Mouse (Mus musculus) small intestine, adult 2 months (tissue): ENCODE results near the gene Usp2.

ENCODE experiments used
- CTCF ChIP-seq: fragments of 200-500 bp; IDR thresholded peaks from 2 replicates; pipeline ENCODE4 v1.5.1; 2012; ENCODE audit warnings: low read depth, mild to moderate bottlenecking, control low read depth, inconsistent platforms, low read length, moderate library complexity, mixed read lengths; ENCODE audit not compliant: insufficient replicate concordance, insufficient read length; ENCODE audit errors: extremely low read depth
- POLR2A ChIP-seq: fragments of 200-500 bp; IDR thresholded peaks from 2 replicates; pipeline ENCODE4 v1.6.1; 2012; ENCODE audit warnings: low read depth, mild to moderate bottlenecking, control low read depth, inconsistent platforms, low read length, moderate library complexity

DNA sequence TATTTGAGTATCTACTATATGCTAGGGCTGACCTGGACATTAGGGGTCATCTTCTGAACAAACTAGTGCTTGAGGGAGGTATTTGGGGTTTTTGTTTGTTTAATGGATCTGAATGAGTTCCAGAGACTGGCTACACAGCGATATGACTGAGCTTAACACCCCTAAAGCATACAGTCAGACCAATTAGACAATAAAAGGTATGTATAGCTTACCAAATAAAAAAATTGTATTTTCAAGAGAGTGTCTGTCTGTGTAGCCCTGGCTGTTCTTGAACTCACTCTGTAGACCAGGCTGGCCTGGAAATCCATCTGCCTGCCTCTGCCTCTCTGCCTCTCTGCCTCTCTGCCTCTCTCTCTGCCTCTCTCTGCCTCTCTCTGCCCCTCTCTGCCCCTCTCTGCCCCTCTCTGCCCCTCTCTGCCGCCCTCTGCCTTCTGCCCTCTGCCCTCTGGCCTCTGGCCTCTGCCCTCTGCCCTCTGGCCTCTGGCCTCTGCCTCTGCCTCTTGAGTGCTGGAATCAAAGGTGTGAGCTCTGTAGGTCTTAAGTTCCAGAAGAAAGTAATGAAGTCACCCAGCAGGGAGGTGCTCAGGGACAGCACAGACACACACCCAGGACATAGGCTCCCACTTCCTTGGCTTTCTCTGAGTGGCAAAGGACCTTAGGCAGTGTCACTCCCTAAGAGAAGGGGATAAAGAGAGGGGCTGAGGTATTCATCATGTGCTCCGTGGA, 21.5 kb upstream of the Usp2 start:
- TF ChIP-seq POLR2A (no peak), CTCF (no peak)
